Mouse (Mus musculus) hindbrain, embryonic 14.5 days (tissue): ENCODE data around the gene 1110051M20Rik. TPM values are rescaled to one million over a fixed set of nuclear protein-coding genes. Genes with fewer than 3 reads are reported as not detected.

Experiments used
- ATAC-seq: fragments of 200-750 bp; cut with Nextera tagmentation; 2 replicates; pipeline ENCODE4 v1.8.0; 2017; ENCODE audit warnings: moderate number of reproducible peaks, mild to moderate bottlenecking, moderate TSS enrichment, moderate library complexity; ENCODE audit not compliant: low FRiP score
- DNase-seq: peaks from one replicate; pipeline ENCODE4 v3.0.0-alpha.2; 2015; ENCODE audit warnings: low spot score
- H3K27ac ChIP-seq: fragments of 300-500 bp; sonication (generic); 2 replicates; pipeline ENCODE4 v1.5.1; 2014; ENCODE audit warnings: mild to moderate bottlenecking, moderate library complexity
- H3K27me3 ChIP-seq: fragments of 300-500 bp; sonication (generic); 2 replicates; pipeline ENCODE4 v1.6.1; 2014; ENCODE audit warnings: mild to moderate bottlenecking, low read length, mixed read lengths; ENCODE audit not compliant: control insufficient read depth, insufficient read depth
- H3K36me3 ChIP-seq: fragments of 300-500 bp; sonication (generic); replicated peaks from 2 replicates; pipeline ENCODE4 v1.6.1; 2014; ENCODE audit not compliant: control insufficient read depth, insufficient read depth
- H3K4me1 ChIP-seq: fragments of 300-500 bp; sonication (generic); replicated peaks from 2 replicates; pipeline ENCODE4 v1.6.1; 2014; ENCODE audit warnings: antibody characterized with exemption, low read length, mixed read lengths; ENCODE audit not compliant: control insufficient read depth, insufficient read depth
- H3K4me2 ChIP-seq: fragments of 300-500 bp; sonication (generic); replicated peaks from 2 replicates; pipeline ENCODE4 v1.6.1; 2014; ENCODE audit warnings: mild to moderate bottlenecking, moderate library complexity
- H3K4me3 ChIP-seq: fragments of 300-500 bp; sonication (generic); replicated peaks from 2 replicates; pipeline ENCODE4 v1.5.1; 2014; ENCODE audit warnings: mild to moderate bottlenecking, low read length
- H3K9ac ChIP-seq: fragments of 300-500 bp; sonication (generic); 2 replicates; pipeline ENCODE4 v1.6.1; 2014
- H3K9me3 ChIP-seq: fragments of 300-500 bp; sonication (generic); 2 replicates; pipeline ENCODE4 v1.6.1; 2016; ENCODE audit warnings: low read length; ENCODE audit not compliant: control insufficient read depth
- WGBS: fragments of 180-500 bp; shearing (Covaris S2); extraction: QIAGEN DNeasy Blood & Tissue Kit; methylation state at CpG from one replicate; pipeline ENCODE4 v1.1.7; 2014; 5-methylcytosine and 5-hydroxymethylcytosine counted together
- polyA plus RNA-seq: library from polyadenylated mRNA; unstranded; fragments of >200 nt; fragmentation: Nextera tagmentation; extraction: Ambion mirVana; gene quantifications from 2 replicates; pipeline ENCODE4 v1.2.1, GENCODE M21; 2014

1110051M20Rik gene
- polyA plus RNA-seq, 1 experiment from 2014 or later, result 143 TPM

DNA sequence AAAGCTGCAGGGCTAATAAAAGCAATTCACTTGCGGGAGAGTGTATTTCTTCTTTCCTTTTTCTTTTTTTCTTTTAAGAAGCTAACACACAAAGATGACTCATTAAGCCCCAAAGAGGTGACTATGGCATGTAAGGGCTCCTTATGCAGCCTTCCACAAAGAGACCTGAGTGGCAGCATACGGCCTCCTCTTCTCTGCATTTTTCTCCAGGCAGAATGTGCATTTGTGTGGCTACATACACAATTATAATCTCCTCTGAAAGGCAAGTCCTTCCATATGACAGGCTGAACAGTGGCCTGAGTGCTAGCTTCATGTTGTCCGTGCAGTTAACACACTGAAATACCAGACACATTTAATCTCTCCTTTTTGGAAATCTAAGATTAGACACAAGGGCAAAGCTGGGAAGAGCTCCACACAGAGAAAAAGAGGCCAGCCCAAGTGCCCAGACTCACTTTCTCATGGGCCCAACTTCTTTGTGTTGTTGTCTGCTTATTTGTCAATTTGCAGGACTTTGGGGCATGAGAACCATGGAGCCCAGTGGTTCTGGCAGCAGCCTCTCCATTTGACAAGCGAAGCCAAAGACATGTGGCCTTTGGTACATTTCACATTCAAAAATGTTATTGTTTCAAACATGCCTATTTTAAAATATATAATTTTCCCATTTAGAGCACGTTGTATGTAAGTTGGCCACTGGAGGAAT lies 7.2 kb downstream of the 1110051M20Rik start:
- no peaks in the 10 kb centered on the region for H3K4me1 ChIP-seq
- WGBS, result 66% methylated on average over 5 of the region's 5 CpGs
- H3K4me2 ChIP-seq, result no peak overlapping the region
- H3K4me3 ChIP-seq, result no peak overlapping the region
- ATAC-seq, result no peak
- H3K9me3 ChIP-seq, result no peaks in the 10 kb centered on the region
- DNase-seq, result no peak
- no peak overlapping the region for H3K27ac ChIP-seq
- no peaks in the 10 kb centered on the region for H3K27me3 ChIP-seq
- H3K9ac ChIP-seq, result no peak overlapping the region
- H3K36me3 ChIP-seq, result no peaks in the 10 kb centered on the region

DNA sequence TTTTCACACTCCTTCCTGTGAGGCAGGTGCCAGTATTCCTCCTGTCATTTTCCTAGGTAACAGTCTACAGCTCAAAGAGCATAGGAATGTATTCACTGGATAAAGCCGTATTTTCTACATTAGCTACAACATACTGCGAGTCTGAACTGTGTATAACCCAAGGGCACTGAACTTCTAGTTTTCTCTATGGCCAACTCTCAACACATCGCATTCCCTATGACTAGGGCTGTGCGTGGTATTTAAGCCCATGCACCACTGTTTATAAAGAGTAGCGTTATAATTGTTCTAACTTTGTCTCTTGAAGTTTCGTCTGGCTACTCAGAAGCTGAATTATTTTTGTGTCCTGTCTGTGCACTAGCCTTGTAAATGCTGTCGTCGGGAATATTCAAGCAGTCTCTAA lies 7.8 kb downstream of the 1110051M20Rik start:
- H3K4me3 ChIP-seq, result no peak overlapping the region
- no peak overlapping the region for H3K4me2 ChIP-seq
- H3K27me3 ChIP-seq, result no peaks in the 10 kb centered on the region
- 77% methylated on average over 8 of the region's 8 CpGs for WGBS
- no peaks in the 10 kb centered on the region for H3K4me1 ChIP-seq
- no peaks in the 10 kb centered on the region for H3K9me3 ChIP-seq
- no peak overlapping the region for H3K9ac ChIP-seq
- no peaks in the 10 kb centered on the region for H3K36me3 ChIP-seq
- no peak overlapping the region for H3K27ac ChIP-seq
- DNase-seq (no peak), ATAC-seq (no peak)

DNA sequence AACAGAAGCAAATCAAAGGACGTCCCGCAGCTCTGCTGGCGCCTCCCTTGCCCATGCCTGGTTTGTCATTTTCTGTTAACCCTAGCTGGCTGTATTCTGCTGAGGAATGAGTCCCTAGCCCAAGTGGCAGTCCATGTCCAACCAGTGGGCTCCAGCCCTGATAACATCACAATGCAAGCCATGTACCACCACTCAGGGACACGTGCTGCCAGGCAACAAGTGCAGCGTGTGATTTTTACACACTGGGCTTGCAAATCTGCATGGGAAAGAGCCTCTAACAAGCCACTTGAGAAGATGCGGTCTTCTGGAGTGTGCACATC lies 13.9 kb downstream of the 1110051M20Rik start:
- no peak overlapping the region for H3K9ac ChIP-seq
- H3K4me1 ChIP-seq, result peaks cover 14% of the 10 kb centered on the region
- ATAC-seq (peak; percentile 85), DNase-seq (no peak)
- H3K4me2 ChIP-seq, result peak overlapping the region; percentile 20
- no peaks in the 10 kb centered on the region for H3K9me3 ChIP-seq
- WGBS, result 12% methylated on average over 6 of the region's 6 CpGs
- H3K27ac ChIP-seq, result peak overlapping the region; percentile 70
- no peaks in the 10 kb centered on the region for H3K36me3 ChIP-seq
- no peak overlapping the region for H3K4me3 ChIP-seq
- no peaks in the 10 kb centered on the region for H3K27me3 ChIP-seq

DNA sequence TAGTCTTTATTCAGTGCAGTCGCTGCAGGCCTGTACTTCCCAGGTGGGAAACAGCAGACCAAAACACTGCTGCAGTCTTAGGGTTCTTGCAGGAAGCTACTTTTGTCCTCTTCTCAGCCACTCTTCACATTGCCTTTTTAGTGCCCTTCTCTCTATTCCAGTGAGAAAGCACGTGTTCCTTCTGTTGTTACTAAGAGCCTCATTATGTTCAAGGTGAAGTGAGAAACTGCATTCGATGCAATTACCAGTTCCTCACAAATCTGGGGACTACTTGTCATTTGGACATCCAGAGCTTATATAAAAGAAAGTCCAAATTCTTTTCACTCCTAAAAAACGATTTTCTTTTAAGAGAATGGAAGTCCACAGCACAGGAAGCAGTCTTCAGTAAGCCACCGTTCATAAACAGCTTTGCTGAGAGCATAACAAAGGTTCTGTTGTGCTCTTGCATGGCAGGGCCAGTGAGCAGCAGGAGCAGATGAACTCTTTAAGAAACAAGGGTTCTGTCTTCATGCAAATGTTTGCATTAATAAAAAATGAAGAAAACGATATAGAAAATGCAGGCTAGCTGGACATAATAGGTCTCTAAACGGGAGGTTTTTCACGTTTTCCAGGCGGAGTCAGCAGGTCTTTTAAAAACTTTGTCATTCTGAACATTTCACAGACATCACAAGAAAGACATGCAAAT lies 14.4 kb downstream of the 1110051M20Rik start:
- 11% methylated on average over 9 of the region's 9 CpGs for WGBS
- no peak for DNase-seq
- peak overlapping the region; percentile 20 for H3K4me2 ChIP-seq

DNA sequence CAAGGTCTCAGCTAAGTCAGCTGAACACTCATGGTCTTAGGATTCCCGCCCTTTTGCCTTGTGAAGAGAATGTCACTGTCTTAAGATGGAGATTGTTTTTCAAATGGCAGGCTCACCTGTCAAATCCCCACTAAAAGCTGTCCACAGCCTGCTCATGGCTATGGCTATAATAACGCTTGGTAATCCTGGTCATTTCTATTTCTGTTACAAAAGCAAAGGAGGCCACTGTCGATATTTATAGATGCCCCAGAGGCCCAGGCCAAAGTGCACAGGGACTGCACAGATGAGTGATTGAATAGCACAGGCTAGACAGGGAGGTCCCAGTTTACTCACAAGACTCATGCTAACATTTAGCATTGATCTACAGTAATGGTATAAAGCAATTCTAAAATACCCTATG lies 15.4 kb downstream of the 1110051M20Rik start:
- Histone ChIP-seq H3K9me3 (no peaks in the 10 kb centered on the region), H3K4me3 (no peak overlapping the region), H3K36me3 (no peaks in the 10 kb centered on the region), H3K4me2 (no peak overlapping the region), H3K27me3 (no peaks in the 10 kb centered on the region), H3K9ac (no peak overlapping the region), H3K27ac (peak overlapping the region; percentile 36; the same call in 1 of the 2 replicates), H3K4me1 (peaks cover 14% of the 10 kb centered on the region)
- no peak for DNase-seq
- ATAC-seq, result no peak
- WGBS, result 74% methylated on average over 3 of the region's 3 CpGs

More for the DNA sequence above, 14.4 kb downstream of the 1110051M20Rik start:
- H3K27ac ChIP-seq, result peak overlapping the region; percentile 70
- peak; percentile 68; the same call in 1 of the 2 replicates for ATAC-seq
- no peaks in the 10 kb centered on the region for H3K36me3 ChIP-seq
- no peaks in the 10 kb centered on the region for H3K27me3 ChIP-seq
- H3K4me3 ChIP-seq, result no peak overlapping the region
- peaks cover 14% of the 10 kb centered on the region for H3K4me1 ChIP-seq
- H3K9me3 ChIP-seq, result no peaks in the 10 kb centered on the region
- H3K9ac ChIP-seq, result no peak overlapping the region

DNA sequence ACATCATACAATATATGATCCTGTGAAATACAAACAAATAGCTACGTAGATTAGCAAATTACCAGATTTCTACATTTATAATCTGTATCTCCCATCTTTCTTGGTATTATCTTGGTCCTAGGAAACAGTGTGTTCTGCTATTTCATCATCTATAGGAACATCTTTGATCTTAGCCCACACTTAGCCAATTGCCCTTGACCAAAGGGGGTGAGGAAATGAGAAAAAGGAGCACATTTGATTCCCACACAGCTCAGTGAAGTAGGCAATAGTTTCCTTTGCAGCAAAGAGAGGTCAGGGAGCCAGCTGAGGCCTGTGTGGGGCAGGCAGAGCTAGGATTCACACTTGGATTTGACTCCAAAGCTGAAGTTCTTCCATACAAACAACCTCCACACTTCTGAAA lies 18.2 kb downstream of the 1110051M20Rik start:
- Histone ChIP-seq H3K4me3 (no peak overlapping the region), H3K27ac (no peak overlapping the region), H3K4me1 (peaks cover 14% of the 10 kb centered on the region), H3K9me3 (no peaks in the 10 kb centered on the region), H3K36me3 (peaks cover 5% of the 10 kb centered on the region), H3K27me3 (no peaks in the 10 kb centered on the region), H3K4me2 (no peak overlapping the region), H3K9ac (no peak overlapping the region)
- WGBS, result 92% methylated on average over 1 of the region's 1 CpGs
- ATAC-seq, result no peak
- DNase-seq, result no peak

DNA sequence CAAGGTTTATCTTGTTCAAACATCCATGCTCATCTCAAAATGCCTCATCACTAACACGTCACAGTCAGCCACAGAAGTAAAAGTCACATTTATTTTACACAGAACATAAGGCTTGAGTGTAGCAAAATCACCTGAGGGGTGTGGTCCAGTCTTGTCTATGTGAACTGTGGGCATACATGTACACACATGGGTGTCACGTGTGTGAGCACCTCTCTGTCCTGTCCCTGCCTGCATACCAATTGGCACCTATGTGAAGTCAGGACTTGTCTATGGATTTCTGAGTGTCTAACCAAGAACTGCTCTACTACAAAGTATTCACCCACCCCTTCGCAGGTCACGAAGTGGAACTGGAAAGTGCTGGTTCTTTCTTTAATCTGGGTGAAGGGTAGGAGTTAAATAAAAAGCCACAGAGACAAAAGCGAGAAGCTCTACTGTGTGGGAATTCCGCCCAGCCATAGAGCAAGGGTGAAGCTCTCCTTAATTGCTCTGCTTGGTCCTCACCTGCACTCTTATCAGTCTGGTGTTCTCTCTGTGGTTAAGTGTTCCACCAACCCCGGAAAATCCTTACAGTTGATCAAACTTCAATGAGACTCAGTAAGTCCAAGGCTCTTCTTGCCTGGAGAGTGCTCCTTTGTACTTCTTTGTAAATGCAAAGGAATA lies 20.3 kb downstream of the 1110051M20Rik start:
- no peaks in the 10 kb centered on the region for H3K9me3 ChIP-seq
- ATAC-seq (no peak), DNase-seq (no peak)
- H3K4me1 ChIP-seq, result no peaks in the 10 kb centered on the region
- H3K27me3 ChIP-seq, result no peaks in the 10 kb centered on the region
- peaks cover 18% of the 10 kb centered on the region for H3K36me3 ChIP-seq
- no peak overlapping the region for H3K4me2 ChIP-seq
- H3K9ac ChIP-seq, result no peak overlapping the region
- H3K27ac ChIP-seq, result no peak overlapping the region
- H3K4me3 ChIP-seq, result no peak overlapping the region
- 85% methylated on average over 7 of the region's 7 CpGs for WGBS

DNA sequence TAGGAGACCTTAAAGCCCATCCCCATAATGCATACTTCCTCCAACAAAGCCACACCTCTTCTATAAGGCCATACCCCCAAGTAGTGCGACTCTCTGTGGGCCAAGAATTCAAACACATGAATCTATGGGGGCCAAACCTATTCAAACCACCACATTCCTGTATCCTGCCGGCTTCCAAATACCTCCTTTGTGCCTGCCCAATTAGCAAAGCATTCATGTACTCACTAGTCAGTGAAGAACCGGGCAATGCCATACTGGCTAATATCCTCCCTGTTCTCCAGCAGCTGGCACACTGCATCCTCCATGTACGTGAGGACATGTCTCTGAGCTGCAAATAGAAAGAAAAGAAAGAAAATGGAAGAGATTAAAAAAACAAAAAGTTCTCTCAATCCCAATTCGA lies 22.9 kb downstream of the 1110051M20Rik start:
- H3K4me3 ChIP-seq, result no peak overlapping the region
- H3K4me1 ChIP-seq, result no peaks in the 10 kb centered on the region
- H3K9me3 ChIP-seq, result no peaks in the 10 kb centered on the region
- H3K4me2 ChIP-seq, result no peak overlapping the region
- ATAC-seq (no peak), DNase-seq (no peak)
- 70% methylated on average over 5 of the region's 5 CpGs for WGBS
- H3K27ac ChIP-seq, result no peak overlapping the region
- no peaks in the 10 kb centered on the region for H3K27me3 ChIP-seq
- H3K9ac ChIP-seq, result no peak overlapping the region
- H3K36me3 ChIP-seq, result peaks cover 18% of the 10 kb centered on the region

DNA sequence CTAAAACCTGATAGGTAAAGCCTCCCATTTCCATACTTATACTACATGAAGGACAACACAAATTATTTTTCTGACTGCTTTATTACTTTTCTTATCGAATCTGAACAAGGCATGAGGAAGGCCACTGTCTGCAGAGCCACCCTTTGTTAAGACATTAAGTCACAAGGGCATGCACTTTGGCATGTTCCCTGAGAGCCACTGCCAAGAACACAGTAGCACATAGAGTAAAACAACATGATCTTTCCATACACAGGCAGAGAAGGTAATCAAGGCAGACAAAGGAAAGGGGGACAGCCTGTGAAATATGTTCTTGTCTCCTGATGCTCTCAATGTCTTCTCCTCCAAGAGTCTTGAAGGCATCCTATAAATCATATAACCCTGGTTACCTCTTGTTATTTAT lies 30.7 kb downstream of the 1110051M20Rik start:
- 80% methylated on average over 1 of the region's 1 CpGs for WGBS
- H3K9me3 ChIP-seq, result no peaks in the 10 kb centered on the region
- ATAC-seq, result no peak
- no peak overlapping the region for H3K9ac ChIP-seq
- no peaks in the 10 kb centered on the region for H3K36me3 ChIP-seq
- DNase-seq, result no peak
- no peak overlapping the region for H3K4me2 ChIP-seq
- no peaks in the 10 kb centered on the region for H3K27me3 ChIP-seq
- H3K4me3 ChIP-seq, result no peak overlapping the region
- H3K27ac ChIP-seq, result no peak overlapping the region
- no peaks in the 10 kb centered on the region for H3K4me1 ChIP-seq
